Mouse (Mus musculus) limb, embryonic 15.5 days (tissue): ENCODE results near the gene Gm13043. TPM values are rescaled to one million over a fixed set of nuclear protein-coding genes. Genes with fewer than 3 reads are reported as not detected.
"Not testable (repeated sequence)": the region's sequence is repeated elsewhere in the genome, so short reads cannot be mapped to it uniquely, and the experiment has no call there.

Experiments used
- ATAC-seq: fragments of 200-750 bp; cut with Nextera tagmentation; 2 replicates; pipeline ENCODE4 v1.8.0; 2017; ENCODE audit warnings: low read depth, moderate TSS enrichment; ENCODE audit not compliant: insufficient number of reproducible peaks, low FRiP score, low TSS enrichment
- H3K27ac ChIP-seq: fragments of 300-500 bp; sonication (generic); 2 replicates; pipeline ENCODE4 v1.5.1; 2015; ENCODE audit warnings: moderate library complexity, mild to moderate bottlenecking, inconsistent platforms
- H3K27me3 ChIP-seq: fragments of 300-500 bp; sonication (generic); 2 replicates; pipeline ENCODE4 v1.6.1; 2015; ENCODE audit warnings: inconsistent platforms
- H3K36me3 ChIP-seq: fragments of 300-500 bp; sonication (generic); 2 replicates; pipeline ENCODE4 v1.6.1; 2015; ENCODE audit warnings: inconsistent platforms
- H3K4me1 ChIP-seq: fragments of 300-500 bp; sonication (generic); 2 replicates; pipeline ENCODE4 v1.6.1; 2015; ENCODE audit warnings: inconsistent platforms
- H3K4me2 ChIP-seq: fragments of 300-500 bp; sonication (generic); 2 replicates; pipeline ENCODE4 v1.6.1; 2015; ENCODE audit warnings: mild to moderate bottlenecking, inconsistent platforms
- H3K4me3 ChIP-seq: fragments of 300-500 bp; sonication (generic); 2 replicates; pipeline ENCODE4 v1.5.1; 2015; ENCODE audit warnings: mild to moderate bottlenecking, inconsistent platforms
- H3K9ac ChIP-seq: fragments of 300-500 bp; sonication (generic); 2 replicates; pipeline ENCODE4 v1.6.1; 2015; ENCODE audit warnings: inconsistent platforms
- H3K9me3 ChIP-seq: fragments of 300-500 bp; sonication (generic); 2 replicates; pipeline ENCODE4 v1.6.1; 2016; ENCODE audit warnings: inconsistent platforms
- WGBS: fragments of 180-500 bp; shearing (Covaris S2); methylation state at CpG from one replicate; pipeline ENCODE4 v1.1.7; 2015; 5-methylcytosine and 5-hydroxymethylcytosine counted together
- polyA plus RNA-seq: library from polyadenylated mRNA; unstranded; fragments of >200 nt; fragmentation: Nextera tagmentation; extraction: Ambion mirVana; gene quantifications from 2 replicates; pipeline ENCODE4 v1.2.1, GENCODE M21; 2015

The Gm13043 gene
- not detected in 2 replicates for polyA plus RNA-seq

DNA sequence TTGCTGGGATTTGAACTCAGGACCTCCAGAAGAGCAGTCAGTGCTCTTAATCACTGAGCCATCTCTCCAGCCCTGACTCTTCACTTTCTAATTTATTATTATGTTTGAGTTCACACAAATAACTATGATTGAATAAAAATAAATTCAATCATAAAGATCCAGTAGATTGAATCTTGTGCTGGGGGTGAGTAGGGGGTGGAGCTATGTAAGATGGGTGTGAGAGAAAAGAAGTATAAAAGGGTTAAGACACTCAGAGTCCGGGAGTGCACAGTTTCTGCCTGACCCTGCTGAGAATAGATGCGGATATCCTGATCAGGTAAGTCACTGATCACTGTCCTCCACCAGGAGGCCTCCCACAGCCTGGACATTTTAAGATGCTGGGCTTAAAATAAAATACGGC is at the start of gene Gm13043:
Gm13043 (plus strand) TSS at position 301 of the 400 bp plus-strand sequence.
- H3K4me2 ChIP-seq, result no peak within 1 kb of the TSS
- H3K4me1 ChIP-seq, result no peaks in the 10 kb centered on the region
- H3K27me3 ChIP-seq, result no peaks in the 10 kb centered on the region
- H3K9me3 ChIP-seq, result no peaks in the 10 kb centered on the region
- 85% methylated on average over 3 of the region's 3 CpGs for WGBS
- no peaks in the 10 kb centered on the region for H3K36me3 ChIP-seq
- no peak within 1 kb of the TSS for H3K9ac ChIP-seq
- H3K27ac ChIP-seq, result no peak within 1 kb of the TSS
- ATAC-seq, result no peak
- no peak within 1 kb of the TSS for H3K4me3 ChIP-seq

DNA sequence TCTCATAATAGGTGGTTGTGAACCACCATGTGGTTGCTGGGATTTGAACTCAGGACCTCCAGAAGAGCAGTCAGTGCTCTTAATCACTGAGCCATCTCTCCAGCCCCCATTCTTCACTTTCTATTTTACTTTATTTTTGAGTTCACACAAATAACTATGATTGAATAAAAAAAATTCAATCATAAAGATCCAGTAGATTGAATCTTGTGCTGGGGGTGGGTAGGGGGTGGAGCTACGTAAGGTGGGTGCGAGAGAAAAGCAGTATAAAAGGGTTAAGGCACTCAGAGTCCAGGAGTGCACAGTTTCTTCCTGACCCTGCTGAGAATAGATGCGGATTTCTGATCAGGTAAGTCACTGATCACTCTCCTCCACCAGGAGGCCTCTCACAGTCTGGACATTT is 24.5 kb downstream of the Gm13043 start, which contains the start of gene Gm13040:
Gm13040 (plus strand) TSS at position 301 of the 400 bp plus-strand sequence.
- WGBS, result no CpG with 5 or more reads among the region's 3 CpGs
- ATAC-seq, result not testable (repeated sequence)

DNA sequence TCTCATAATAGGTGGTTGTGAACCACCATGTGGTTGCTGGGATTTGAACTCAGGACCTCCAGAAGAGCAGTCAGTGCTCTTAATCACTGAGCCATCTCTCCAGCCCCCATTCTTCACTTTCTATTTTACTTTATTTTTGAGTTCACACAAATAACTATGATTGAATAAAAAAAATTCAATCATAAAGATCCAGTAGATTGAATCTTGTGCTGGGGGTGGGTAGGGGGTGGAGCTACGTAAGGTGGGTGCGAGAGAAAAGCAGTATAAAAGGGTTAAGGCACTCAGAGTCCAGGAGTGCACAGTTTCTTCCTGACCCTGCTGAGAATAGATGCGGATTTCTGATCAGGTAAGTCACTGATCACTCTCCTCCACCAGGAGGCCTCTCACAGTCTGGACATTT is 40.3 kb downstream of the Gm13043 start, which contains the start of the genes BC080695 and Gm13057:
BC080695 (plus strand) TSS at position 301 of the 400 bp plus-strand sequence.
Gm13057 (plus strand) TSS at position 310 of the 400 bp plus-strand sequence.
- no CpG with 5 or more reads among the region's 3 CpGs for WGBS
- H3K9ac ChIP-seq, ATAC-seq: not testable (repeated sequence)

More for the DNA sequence above, 24.5 kb downstream of the Gm13043 start, which contains the start of gene Gm13040:
- H3K4me1 ChIP-seq, H3K36me3 ChIP-seq, H3K4me2 ChIP-seq, H3K9me3 ChIP-seq, H3K27ac ChIP-seq, H3K4me3 ChIP-seq, H3K9ac ChIP-seq, H3K27me3 ChIP-seq: not testable (repeated sequence)

More for the DNA sequence above, 40.3 kb downstream of the Gm13043 start, which contains the start of the genes BC080695 and Gm13057:
- H3K27me3 ChIP-seq, H3K9me3 ChIP-seq, H3K36me3 ChIP-seq, H3K4me2 ChIP-seq, H3K4me3 ChIP-seq, H3K27ac ChIP-seq, H3K4me1 ChIP-seq: not testable (repeated sequence)

Other genes starting within 250 kb of the Gm13043 start
- gene Pdpn, start 211.8 kb upstream of the Gm13043 start, polyA plus RNA-seq, result 64.0 and 70.4 TPM in 2 replicates
- 0.99 and 1.9 TPM in 2 replicates for gene Lrrc38, start 161.6 kb upstream of the Gm13043 start, polyA plus RNA-seq
- gene Pramel1, start 116.9 kb upstream of the Gm13043 start, polyA plus RNA-seq, result not detected in 2 replicates
- gene Pramef8, start 98.9 kb upstream of the Gm13043 start, polyA plus RNA-seq, result 19.8 and 20.0 TPM in 2 replicates
- gene Oog4, start 61.0 kb upstream of the Gm13043 start, polyA plus RNA-seq, result not detected in 2 replicates
- not detected in 2 replicates for gene Gm13040, start 24.6 kb downstream of the Gm13043 start, polyA plus RNA-seq
- gene BC080695, start 40.4 kb downstream of the Gm13043 start, polyA plus RNA-seq, result not detected in 2 replicates
- gene Gm13057, start 40.4 kb downstream of the Gm13043 start, polyA plus RNA-seq, result not detected in 2 replicates
- gene Gm13083, start 103.7 kb downstream of the Gm13043 start, polyA plus RNA-seq, result not detected in 2 replicates
- not detected in 2 replicates for gene Gm13088, start 145.9 kb downstream of the Gm13043 start, polyA plus RNA-seq
- not detected in 2 replicates for gene Gm13089, start 191.4 kb downstream of the Gm13043 start, polyA plus RNA-seq
- not detected in 2 replicates for gene Gm13078, start 208.1 kb downstream of the Gm13043 start, polyA plus RNA-seq